Mouse (Mus musculus): ENCODE data around the gene Abcc4. TPM values are rescaled to one million over a fixed set of nuclear protein-coding genes. Genes with fewer than 3 reads are reported as not detected.

The Abcc4 gene
- total and polyA plus RNA-seq, 3 experiments, result 10.5 to 25.2 (median 16.2) TPM

- no peak for ATAC-seq (ENCODE audit: extremely low read depth, insufficient number of reproducible peaks, low FRiP score, poor library complexity, severe bottlenecking)
- Histone ChIP-seq H3K27me3 (ENCODE audit: insufficient read depth, low read length) (no peaks in the 10 kb centered on the region), H3K9me3 (replicated peaks) (no peaks in the 10 kb centered on the region), H3K36me3 (replicated peaks) (peaks cover 85% of the 10 kb centered on the region), H3K4me1 (ENCODE audit: insufficient read depth, low read depth, low read length) (no peaks in the 10 kb centered on the region), H3K4me3 (ENCODE audit: low read depth, low read length) (no peak overlapping the region)
- DNase-seq (ENCODE audit: low spot score), result no peak
- no peak for TF ChIP-seq TAL1 (conservative IDR thresholded peaks at IDR 0.05; ENCODE audit: low read depth, low read length)
- TF ChIP-seq CTCF (IDR thresholded peaks at IDR 0.05; ENCODE audit: low read depth, low read length), result no peak
Measured at GRCm38 (mm10) chr14:118608816-118609465, 97.1 kb downstream of the Abcc4 start.

DNA sequence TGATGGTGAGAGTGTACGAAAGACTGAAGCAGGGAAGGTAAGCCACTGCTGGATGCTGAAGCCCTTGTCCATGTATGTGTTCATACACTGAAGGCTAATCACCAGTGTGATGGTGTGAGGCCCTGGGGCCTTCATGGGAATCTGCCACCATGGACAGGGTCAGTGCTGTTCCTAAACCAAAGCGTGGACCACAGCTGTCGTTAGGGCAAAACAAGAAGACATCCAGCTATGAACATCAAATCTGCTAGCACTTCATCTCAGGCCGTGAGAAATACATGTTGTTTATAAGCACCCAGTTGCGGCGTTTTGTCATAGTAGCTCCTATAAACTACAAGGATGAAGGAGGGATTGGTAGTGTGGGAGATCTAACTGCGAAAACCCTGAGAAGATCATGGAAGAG lies 97.7 kb downstream of the Abcc4 start:
- Histone ChIP-seq H3K36me3 (replicated peaks) (peaks cover 88% of the 10 kb centered on the region), H3K4me3 (ENCODE audit: low read depth, low read length) (no peak overlapping the region), H3K27me3 (ENCODE audit: insufficient read depth, low read length) (no peaks in the 10 kb centered on the region), H3K9me3 (replicated peaks) (no peaks in the 10 kb centered on the region), H3K4me1 (ENCODE audit: insufficient read depth, low read depth, low read length) (no peaks in the 10 kb centered on the region)
- ATAC-seq (ENCODE audit: extremely low read depth, insufficient number of reproducible peaks, low FRiP score, poor library complexity, severe bottlenecking) (no peak), DNase-seq (ENCODE audit: low spot score) (no peak)
- TF ChIP-seq TAL1 (conservative IDR thresholded peaks at IDR 0.05; ENCODE audit: low read depth, low read length), result no peak
- TF ChIP-seq GATA2 (IDR thresholded peaks at IDR 0.05; ENCODE audit: borderline replicate concordance, low read depth, low read length), result no peak
- no peak for TF ChIP-seq CTCF (IDR thresholded peaks at IDR 0.05; ENCODE audit: low read depth, low read length)
- TF ChIP-seq POLR2AphosphoS5 (IDR thresholded peaks at IDR 0.05; ENCODE audit: insufficient replicate concordance, low read depth, low read length), result no peak
- TF ChIP-seq GATA1 (IDR thresholded peaks at IDR 0.05; ENCODE audit: borderline replicate concordance, low read length), result no peak

- no peak for TF ChIP-seq CTCF (IDR thresholded peaks at IDR 0.05; ENCODE audit: low read depth, low read length)
- TF ChIP-seq GATA2 (IDR thresholded peaks at IDR 0.05; ENCODE audit: borderline replicate concordance, low read depth, low read length), result no peak
- no peak for TF ChIP-seq TAL1 (conservative IDR thresholded peaks at IDR 0.05; ENCODE audit: low read depth, low read length)
- no peak for TF ChIP-seq POLR2AphosphoS5 (IDR thresholded peaks at IDR 0.05; ENCODE audit: insufficient replicate concordance, low read depth, low read length)
- no peak for TF ChIP-seq GATA1 (IDR thresholded peaks at IDR 0.05; ENCODE audit: borderline replicate concordance, low read length)
- Histone ChIP-seq H3K4me1 (ENCODE audit: insufficient read depth, low read depth, low read length) (no peaks in the 10 kb centered on the region), H3K4me3 (ENCODE audit: low read depth, low read length) (no peak overlapping the region), H3K36me3 (replicated peaks) (peaks cover 84% of the 10 kb centered on the region), H3K27me3 (ENCODE audit: insufficient read depth, low read length) (no peaks in the 10 kb centered on the region), H3K9me3 (replicated peaks) (no peaks in the 10 kb centered on the region)
- ATAC-seq (ENCODE audit: extremely low read depth, insufficient number of reproducible peaks, low FRiP score, poor library complexity, severe bottlenecking), result no peak
- no peak for DNase-seq (ENCODE audit: low spot score)
Measured at GRCm38 (mm10) chr14:118606476-118606875, 99.5 kb downstream of the Abcc4 start.

- Histone ChIP-seq H3K27me3 (ENCODE audit: insufficient read depth, low read length) (no peaks in the 10 kb centered on the region), H3K36me3 (replicated peaks) (peaks cover 86% of the 10 kb centered on the region), H3K4me1 (ENCODE audit: insufficient read depth, low read depth, low read length) (no peaks in the 10 kb centered on the region), H3K9me3 (replicated peaks) (no peaks in the 10 kb centered on the region), H3K4me3 (ENCODE audit: low read depth, low read length) (no peak overlapping the region)
- DNase-seq (ENCODE audit: low spot score) (no peak), ATAC-seq (ENCODE audit: extremely low read depth, insufficient number of reproducible peaks, low FRiP score, poor library complexity, severe bottlenecking) (no peak)
- no peak for TF ChIP-seq TAL1 (conservative IDR thresholded peaks at IDR 0.05; ENCODE audit: low read depth, low read length)
- TF ChIP-seq GATA1 (IDR thresholded peaks at IDR 0.05; ENCODE audit: borderline replicate concordance, low read length), result no peak
- TF ChIP-seq CTCF (IDR thresholded peaks at IDR 0.05; ENCODE audit: low read depth, low read length), result no peak
- TF ChIP-seq GATA2 (IDR thresholded peaks at IDR 0.05; ENCODE audit: borderline replicate concordance, low read depth, low read length), result no peak
- TF ChIP-seq POLR2AphosphoS5 (IDR thresholded peaks at IDR 0.05; ENCODE audit: insufficient replicate concordance, low read depth, low read length), result no peak
Measured at GRCm38 (mm10) chr14:118604903-118605302, 101.1 kb downstream of the Abcc4 start.

DNA sequence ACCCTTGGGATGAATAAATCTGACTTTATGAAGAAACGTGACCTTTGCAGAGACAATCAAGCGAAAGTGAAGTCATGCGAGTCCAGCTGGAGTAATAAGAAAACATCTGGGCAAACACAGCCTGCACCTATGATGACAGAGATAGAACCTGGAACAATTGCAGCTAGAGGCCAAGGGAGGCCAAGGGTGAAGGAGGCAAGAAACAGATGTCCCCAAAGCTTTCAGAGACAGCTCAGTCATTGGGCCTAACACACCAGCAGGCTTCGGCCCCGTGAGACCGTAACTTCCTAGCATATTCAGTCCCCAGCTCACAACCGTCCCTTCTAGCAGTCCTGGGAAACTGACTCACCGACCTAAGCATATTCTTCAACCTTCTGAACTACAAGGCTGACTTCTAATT lies 104.0 kb downstream of the Abcc4 start:
- Histone ChIP-seq H3K27me3 (ENCODE audit: insufficient read depth, low read length) (no peaks in the 10 kb centered on the region), H3K9me3 (replicated peaks) (no peaks in the 10 kb centered on the region), H3K36me3 (replicated peaks) (peaks cover 85% of the 10 kb centered on the region), H3K4me1 (ENCODE audit: insufficient read depth, low read depth, low read length) (no peaks in the 10 kb centered on the region), H3K4me3 (ENCODE audit: low read depth, low read length) (no peak overlapping the region)
- no peak for TF ChIP-seq GATA2 (IDR thresholded peaks at IDR 0.05; ENCODE audit: borderline replicate concordance, low read depth, low read length)
- TF ChIP-seq CTCF (IDR thresholded peaks at IDR 0.05; ENCODE audit: low read depth, low read length), result no peak
- TF ChIP-seq POLR2AphosphoS5 (IDR thresholded peaks at IDR 0.05; ENCODE audit: insufficient replicate concordance, low read depth, low read length), result no peak
- no peak for TF ChIP-seq TAL1 (conservative IDR thresholded peaks at IDR 0.05; ENCODE audit: low read depth, low read length)
- no peak for TF ChIP-seq GATA1 (IDR thresholded peaks at IDR 0.05; ENCODE audit: borderline replicate concordance, low read length)
- ATAC-seq (ENCODE audit: extremely low read depth, insufficient number of reproducible peaks, low FRiP score, poor library complexity, severe bottlenecking), result no peak
- no peak for DNase-seq (ENCODE audit: low spot score)

DNA sequence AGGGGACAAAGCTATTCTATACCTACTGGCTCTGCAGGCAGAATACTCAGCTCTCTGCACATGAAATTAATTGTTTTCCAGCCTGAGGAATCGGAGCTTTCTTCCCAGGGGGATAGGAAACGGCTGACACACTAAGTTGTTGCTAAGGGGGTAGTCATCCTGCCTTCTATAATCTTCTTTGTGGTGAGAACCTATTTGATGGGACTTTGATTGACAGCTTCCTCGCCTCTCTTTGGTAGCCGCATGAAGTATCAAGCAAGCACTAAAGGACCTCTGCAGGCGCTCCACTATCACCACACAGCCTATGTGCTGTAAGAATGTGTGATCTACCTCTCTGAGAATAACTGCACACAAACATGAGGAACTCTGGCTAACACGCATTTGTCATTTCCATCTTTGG lies 105.3 kb downstream of the Abcc4 start:
- Histone ChIP-seq H3K4me1 (ENCODE audit: insufficient read depth, low read depth, low read length) (no peaks in the 10 kb centered on the region), H3K36me3 (replicated peaks) (peaks cover 87% of the 10 kb centered on the region), H3K27me3 (ENCODE audit: insufficient read depth, low read length) (no peaks in the 10 kb centered on the region), H3K9me3 (replicated peaks) (no peaks in the 10 kb centered on the region), H3K4me3 (ENCODE audit: low read depth, low read length) (no peak overlapping the region)
- DNase-seq (ENCODE audit: low spot score) (no peak), ATAC-seq (ENCODE audit: extremely low read depth, insufficient number of reproducible peaks, low FRiP score, poor library complexity, severe bottlenecking) (no peak)
- TF ChIP-seq TAL1 (conservative IDR thresholded peaks at IDR 0.05; ENCODE audit: low read depth, low read length) (no peak), CTCF (IDR thresholded peaks at IDR 0.05; ENCODE audit: low read depth, low read length) (no peak), POLR2AphosphoS5 (IDR thresholded peaks at IDR 0.05; ENCODE audit: insufficient replicate concordance, low read depth, low read length) (no peak), GATA2 (IDR thresholded peaks at IDR 0.05; ENCODE audit: borderline replicate concordance, low read depth, low read length) (no peak), GATA1 (IDR thresholded peaks at IDR 0.05; ENCODE audit: borderline replicate concordance, low read length) (no peak)
